Mouse (Mus musculus): ENCODE measurements around the gene Ank2.

The Ank2 gene

DNA sequence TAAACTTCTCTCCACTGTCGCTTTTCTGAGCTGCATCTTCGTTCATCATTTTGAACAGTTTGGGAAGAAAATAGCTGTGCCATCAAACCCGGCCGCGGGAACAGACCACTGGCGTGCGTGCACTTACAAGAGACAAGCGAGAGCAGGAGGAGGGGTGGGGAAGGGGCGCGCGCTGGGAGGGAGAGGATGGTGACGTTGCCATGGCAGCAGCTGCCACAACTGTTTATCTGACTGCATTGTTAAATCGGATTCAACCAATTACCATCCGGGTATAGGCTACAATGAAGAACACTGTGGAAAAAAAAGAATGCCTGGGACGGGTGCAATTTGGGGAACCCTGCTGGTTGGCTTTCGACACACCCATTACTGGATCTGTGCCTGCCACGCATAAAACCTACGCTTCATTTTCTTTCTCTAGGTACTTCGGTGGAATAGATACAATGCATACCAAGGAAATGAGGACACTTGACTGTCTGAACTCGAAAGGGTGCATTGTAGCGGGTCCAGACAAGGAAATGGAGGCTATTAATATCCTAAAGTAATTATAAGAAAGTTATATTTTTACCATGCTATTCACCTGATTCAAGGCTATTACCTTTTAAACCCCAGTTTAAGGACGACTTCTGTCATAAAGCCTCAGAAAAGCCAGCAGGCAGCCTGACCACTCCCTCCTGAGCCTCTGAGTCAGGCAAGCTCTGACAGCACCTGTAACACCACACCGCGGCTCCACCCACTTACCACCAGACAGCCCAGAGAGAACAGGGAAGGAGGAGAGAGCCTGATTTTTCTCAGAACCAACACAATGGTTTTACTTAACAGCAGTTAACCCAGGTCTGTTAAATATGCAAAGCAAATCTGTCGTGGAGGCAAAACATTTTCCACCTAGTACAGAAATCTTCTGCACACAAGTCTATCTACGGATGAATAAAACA is 273.1 kb downstream of the Ank2 start:
- peak; percentile 42 for DNase-seq (ENCODE audit: low spot score)

DNA sequence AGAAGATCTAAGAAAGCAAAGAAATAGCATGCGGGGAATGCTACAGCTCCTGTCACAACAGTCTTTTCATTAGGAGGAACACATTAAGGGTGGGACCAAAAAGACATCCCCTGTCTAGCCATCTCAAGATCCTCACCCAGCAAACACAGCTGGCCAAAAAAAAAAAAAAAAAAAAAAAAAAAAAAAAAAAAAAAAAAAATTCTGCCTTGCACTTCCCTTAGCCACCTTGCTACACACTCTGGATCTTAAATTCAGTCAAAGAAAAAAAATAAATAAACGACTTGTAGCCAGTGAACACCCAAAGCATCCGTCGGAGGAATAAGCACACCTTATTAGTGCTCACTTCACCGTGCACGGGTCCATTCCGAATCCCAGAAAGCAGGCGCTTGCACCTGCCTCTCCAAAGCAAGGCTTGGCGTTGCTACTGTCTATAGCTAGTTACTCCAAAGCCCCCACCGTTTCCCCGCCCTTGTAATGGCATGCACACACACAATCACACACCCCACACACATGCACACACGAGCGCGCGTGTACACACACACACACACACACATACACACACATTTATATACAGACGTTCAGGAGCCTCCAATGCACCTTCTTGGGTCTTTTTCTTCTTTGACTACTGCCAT is 273.9 kb downstream of the Ank2 start:
- DNase-seq (ENCODE audit: low spot score): no peak

DNA sequence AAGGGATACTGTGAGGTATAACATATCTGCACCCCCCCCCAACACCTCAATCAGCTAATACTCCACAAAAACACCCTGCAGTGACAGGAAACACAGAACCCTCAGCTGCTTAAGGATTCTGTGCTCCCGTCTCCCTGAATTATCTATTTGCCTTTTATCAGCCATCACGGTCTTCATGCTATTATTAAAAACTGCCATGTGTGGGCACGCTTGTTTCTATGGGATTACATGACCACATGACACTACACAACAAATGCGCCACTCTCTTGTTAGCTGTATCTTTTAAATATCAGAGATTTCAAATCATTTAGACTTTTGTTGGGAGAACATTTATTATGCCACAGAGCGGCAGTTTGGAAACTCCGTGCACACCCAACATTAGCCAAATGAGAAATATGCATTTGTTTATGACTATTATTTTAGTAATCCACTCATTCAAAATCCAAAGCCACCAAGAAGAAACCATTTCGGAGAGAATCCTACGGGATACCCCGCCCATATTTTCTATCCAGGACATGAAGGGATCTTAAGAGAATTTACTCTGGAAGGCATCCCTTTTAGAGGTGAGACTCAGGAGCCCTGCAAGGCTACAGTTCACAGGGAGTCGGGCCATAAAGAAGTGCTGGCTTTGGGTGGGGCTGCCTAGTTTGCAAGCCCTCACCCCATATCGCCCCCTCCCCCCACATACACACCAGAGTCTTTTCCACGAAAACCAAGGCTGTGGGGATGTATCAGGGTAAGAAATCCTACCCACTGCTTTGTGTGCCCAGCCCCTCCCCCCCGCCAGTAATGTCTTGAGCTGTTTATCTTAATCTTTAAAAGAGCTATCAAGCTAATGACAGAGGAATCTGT is 274.6 kb downstream of the Ank2 start:
- no peak for DNase-seq (ENCODE audit: low spot score)

DNA sequence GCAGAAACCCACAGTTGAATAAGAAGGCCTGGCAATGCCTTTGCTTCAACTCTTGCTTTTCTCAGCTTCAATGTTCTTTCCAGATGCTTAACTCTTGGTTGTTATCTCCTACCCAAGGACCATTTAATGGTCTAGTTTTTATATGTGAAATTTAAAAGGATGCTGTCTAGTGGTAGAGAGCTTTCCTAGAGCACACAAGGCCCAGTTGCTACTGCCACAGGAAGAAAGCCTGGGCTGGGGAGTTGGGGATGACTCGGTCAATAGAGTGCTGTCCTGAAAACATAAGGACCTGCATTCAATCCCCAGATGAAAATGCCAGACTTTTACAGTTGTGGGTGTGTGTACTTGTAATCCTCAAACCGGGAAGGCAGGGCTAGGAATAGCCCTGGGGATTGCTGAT is 277.1 kb downstream of the Ank2 start:
- no peak for DNase-seq (ENCODE audit: low spot score)

DNA sequence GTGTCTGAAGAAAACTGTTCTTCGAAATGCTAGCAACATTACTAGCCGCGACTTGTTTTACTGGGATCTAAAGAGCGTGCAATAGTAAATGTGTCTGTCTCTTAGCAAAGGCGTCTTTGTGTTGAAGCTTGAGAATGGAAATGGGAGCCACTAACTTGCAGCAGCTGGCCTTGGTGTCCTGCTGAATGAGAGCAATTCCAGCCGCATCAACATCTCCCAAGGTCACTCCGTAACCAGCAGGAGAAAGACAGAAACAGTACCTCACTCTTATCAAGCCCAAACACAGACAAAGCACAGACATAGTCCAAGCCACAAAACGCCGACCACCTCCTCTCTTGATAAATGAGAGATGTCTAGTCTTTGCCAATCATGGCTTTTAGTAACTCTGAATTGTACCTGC is 278.3 kb downstream of the Ank2 start:
- no peak for DNase-seq (ENCODE audit: low spot score)

DNA sequence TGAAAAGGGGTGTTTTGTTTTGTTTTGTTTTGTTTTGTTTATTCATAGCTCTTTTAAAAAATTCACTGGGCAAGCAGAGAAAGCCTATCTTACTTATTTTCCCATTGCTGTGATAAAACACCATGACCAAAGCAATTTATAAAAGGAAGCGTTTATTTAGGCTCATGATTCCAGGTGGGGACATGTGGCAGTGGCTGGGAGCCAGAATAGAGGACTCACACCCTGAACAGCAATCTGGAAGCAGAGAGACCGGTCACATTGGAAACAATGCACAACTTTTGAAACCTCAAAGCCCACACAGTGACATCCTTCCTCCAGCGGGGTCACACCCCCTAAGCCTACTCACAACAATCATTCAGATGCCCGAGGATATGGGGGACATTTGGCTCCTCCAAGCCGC is 285.6 kb downstream of the Ank2 start:
- no peak for DNase-seq (ENCODE audit: low spot score)

DNA sequence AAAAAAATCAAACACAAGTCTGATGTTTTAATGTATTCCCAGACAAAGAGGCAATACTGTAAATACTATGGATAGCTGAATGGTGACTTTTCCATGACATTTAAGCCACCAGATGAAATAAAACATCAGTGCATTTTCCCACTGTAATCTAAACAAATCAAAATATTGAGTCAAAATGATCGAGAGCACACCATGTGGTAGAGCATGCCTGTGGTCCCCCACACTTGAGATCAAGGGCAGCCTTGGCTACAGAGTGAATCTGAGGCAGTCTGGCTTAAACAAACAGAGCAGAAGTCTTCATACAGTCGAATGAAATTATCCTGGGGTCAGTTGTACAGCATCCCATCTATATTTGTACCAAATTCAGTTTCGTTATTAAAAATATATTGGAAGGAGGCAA is 288.0 kb downstream of the Ank2 start:
- DNase-seq (ENCODE audit: low spot score): no peak

DNA sequence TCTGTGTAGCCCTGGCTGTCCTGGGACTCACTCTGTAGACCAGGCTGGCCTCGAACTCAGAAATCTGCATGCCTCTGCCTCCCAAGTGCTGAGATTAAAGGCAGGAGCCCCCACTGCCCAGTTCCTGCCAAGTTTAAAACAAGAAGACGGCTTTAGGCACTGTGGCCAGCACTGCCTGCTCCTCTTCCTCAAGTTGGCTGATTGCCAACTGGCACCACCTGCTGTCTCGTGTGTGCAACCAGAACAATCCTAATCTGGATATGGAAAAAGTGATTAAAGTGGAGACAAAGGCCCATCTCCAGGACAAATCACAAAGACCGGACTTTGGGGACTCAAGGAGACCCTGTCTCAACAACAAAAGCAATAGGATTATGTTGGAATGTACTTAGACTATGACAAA is 288.6 kb downstream of the Ank2 start:
- DNase-seq (ENCODE audit: low spot score): no peak

DNA sequence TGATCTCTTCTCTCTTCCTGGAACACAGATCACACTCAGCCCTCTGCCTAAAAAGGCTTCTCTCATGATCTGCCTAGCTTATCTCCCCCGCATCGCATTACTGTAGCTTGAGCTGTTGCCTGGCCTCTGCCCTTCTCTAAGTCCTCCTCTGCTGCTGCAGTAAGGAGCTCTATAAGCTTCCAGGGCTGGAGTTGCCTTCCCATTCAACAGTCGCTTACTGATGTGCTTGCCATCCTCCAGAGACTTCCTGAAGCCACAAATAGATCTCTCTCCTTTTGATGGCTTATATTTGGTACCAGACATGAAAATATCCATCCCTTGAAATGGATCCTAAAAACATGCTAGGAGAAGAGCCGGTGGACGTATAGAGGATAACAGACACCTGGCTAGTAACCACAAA is 290.3 kb downstream of the Ank2 start:
- DNase-seq (ENCODE audit: low spot score): no peak

DNA sequence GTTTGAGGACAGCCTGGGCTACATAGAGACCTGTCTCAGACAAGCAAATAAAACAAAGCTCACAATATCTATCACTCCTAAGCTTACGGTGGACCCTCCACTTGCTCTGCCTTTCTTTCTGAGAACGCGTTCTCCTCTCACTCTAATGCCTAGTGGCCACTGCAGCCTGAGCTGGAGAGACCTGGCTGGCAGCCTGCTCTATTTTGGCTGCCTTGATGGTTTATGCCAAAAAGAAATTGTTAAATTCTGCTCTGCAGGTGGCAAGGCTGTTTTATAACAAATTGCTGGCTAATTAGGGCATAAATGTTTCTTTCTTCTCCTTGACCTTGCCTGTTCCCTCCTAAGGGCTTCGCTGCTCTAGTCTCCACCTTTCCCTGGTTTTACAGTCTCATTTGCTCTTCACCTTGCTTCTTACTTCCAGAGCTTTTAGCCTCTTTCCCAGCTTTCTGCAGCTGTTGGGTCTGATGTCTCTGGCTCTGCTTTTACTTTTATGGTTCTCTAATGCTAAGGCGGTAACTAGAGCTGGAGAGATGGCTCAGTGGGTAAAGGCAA is 293.2 kb downstream of the Ank2 start:
- DNase-seq (ENCODE audit: low spot score): no peak

DNA sequence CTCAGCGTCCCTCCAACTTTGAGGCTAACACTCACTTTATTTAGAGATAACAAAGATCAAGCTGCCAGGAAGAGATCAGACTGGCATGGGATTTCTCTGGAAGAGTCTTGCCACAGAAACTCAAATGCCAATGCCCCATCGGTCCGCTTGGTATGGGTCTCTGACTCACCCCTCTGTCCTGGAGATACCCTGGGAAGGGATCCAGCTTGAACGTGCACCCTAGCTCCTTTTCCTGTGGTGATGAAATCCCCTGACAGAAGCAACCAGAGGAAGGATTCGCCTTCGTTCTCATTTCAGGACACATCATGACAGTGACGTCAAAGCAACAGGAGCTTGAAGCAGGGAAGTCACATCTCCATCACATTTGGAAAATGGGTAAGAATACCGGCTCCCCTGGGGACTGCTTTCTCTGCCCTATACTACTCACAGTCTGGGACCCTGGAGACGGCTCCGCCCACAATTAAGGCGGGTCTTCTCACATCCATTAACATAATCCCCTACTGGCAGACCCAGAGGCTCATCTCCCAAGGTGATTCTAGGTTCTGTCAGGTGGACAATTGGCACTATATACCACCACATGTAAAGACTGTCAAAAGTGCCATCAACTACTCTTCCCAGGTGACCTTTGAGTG is 296.6 kb downstream of the Ank2 start:
- no peak for DNase-seq (ENCODE audit: low spot score)

DNA sequence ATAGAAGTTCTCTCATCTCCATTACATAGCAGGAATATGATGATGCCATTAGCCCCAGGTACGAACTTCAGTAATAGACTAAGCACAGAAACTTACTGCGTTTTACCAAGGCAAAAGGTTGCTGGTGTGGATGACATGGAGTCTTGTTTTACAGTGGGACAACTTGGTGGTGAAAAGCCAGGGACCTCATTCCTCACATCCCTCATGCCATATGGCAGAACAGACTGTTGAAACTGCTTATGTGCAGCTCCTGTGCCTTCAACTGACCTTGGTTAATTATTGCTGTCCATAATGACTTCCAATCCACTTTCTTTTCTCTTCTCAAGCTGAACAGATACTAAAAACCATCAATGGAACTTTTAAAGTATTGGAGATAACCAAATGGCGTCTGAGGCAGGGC is 298.4 kb downstream of the Ank2 start:
- no peak for DNase-seq (ENCODE audit: low spot score)

DNA sequence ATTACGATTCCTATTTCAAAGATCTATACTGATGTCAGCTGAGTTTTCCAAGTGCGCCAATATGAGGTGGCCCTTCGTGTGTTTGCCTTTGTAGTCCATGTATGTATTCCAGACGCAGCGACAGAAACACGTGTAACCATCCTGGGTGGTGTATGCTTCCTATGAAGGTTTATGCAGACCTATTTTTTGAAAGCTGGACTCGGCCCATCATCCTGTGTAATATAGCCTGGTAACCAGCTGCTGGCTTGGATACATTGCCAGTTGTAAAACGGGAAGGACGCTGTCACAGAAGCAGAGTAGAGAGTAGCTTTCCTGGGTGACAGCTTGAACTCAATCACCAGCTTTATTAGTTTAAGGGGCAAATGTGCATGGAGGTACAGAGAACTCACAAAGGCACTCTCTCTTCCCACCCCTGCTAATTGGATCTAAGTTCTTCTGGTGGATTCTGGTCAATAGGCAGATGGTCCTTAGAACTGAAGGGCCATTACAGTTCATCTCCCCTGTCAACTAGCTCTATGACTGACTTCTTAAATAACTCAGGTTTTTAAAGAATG is 300.0 kb downstream of the Ank2 start:
- DNase-seq (ENCODE audit: low spot score): no peak

DNA sequence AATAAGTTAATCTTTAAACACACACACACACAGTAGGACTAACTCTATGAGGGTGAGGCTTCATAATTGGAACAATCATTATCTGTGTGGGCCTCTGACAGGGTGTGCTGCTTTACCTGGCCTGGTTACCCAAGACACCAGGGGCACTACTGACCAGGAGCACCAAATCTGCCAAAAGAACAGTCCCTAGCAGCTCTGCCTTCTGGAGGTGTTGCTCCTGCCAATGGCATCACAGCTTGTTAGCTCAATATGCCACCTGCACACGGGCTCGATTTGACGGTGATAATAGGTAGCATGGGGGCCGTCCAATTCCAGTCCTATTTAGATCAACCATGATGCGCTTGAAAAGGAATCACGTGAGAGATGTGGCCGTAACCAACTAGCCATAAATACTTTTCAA is 300.5 kb downstream of the Ank2 start:
- DNase-seq (ENCODE audit: low spot score): no peak

DNA sequence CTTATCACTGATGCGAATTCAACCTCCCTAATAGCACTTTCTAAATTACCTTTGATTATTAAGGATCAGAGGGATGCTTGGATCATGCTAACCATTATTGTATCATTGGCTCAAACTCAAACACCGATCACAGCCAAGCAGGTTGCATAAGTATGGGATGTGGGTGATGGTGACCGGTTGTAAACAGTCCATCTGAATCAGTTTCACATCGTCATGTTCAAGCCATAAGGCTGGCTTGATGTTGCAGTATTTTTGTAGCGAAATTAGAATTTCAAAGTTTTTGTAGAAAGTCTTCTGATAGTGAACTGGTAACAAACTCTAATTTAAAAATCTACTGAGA is 310.4 kb downstream of the Ank2 start:
- DNase-seq (ENCODE audit: low spot score): no peak

DNA sequence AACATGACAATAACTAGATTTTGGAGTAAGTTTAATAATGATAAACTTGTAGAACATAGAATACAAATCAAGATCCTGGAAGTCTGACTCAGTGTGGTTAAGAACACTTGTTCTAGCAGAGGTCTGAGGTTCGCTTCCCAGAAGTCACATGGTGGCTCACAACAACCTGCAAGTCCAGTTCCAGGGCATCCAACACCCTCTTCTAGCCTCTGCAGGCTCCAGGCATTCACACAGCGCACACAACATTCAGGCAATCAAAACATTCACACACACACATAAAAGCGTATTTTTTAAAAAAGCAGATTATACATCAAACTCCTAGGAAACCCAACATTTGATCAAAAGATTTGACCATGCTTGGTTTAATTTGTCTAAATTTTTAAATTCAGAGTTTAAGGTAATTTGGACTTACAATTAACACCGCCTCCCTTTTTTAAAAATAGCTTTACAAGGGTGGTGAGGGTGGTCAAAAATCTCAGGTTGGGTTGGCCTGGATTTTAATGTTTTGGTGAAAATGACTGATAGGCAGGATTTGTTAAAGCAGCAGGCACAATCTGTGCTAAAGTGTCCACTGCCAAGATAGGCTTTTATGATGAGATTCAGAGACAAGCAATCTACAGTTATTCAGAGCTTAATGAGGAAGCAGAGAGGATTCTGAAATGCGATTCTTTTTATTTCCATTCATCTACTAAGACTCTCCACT is 310.9 kb downstream of the Ank2 start:
- no peak for DNase-seq (ENCODE audit: low spot score)

DNA sequence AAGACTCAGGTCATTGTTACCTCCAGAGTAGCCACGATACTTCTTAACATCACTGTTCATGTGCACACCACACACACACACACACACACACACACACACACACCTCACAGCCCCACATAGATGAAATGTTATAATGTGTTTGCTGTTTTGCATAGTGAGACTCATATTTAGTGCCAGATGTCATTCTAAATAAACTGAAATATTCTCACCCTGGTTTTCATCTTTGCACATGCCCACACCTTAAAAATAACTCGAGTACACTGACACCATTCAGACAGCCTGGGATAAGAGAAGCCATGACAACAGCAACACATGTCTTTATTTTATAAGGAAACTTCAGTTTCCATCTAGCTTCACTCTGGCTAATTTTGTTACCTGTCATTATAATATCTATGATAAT is 312.1 kb downstream of the Ank2 start:
- DNase-seq (ENCODE audit: low spot score): no peak

DNA sequence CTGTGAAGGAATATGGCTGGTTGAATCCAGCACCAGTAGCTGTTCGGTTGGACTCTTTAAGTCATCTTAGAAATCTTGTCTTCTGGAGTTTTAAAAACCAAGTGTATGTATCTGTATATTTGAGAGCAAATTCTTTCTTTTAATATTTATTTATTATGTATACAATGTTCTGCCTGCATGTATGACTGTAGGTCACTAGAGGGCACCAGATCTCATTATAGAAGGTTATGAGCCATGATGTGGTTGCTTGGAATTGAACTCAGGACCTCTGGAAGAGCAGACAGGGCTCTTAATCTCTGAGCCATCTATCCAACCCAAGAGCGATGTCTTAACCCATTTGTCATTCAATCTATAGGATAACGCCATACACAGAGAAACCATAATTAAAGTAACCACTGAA is 312.9 kb downstream of the Ank2 start:
- no peak for DNase-seq (ENCODE audit: low spot score)

DNA sequence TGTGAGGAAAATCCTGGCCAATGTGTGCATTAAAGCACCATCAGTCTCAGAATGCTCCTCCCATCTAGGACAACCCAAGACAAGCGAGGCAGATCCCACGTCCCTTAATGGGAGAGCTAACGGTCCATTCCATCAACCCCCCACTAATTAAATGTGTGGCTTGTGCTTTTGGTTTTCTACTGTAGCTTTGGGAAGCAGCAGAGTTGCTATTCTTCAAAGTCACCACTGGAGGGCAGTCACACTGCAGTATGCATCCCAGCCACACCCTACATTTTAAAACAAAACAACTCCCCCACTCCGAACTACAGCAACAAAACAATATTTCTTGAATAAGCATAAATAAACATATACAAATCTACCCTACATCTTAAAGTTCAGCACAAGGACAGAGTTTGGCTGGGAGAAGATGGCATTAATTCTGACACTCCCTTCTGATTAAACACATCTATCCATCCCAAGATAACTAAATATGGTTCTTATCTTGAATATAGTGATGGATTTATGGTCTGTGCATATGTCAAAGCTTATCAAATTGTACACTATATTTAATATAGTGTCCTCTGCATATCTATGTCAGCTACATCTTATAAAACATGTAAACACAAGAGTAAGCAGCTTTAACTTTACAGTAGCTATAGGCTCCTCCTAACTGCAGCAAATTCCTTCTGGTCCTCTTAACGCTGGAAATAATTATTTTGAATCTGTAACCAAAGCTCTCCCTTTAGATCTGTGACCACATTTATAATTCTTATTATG is 315.0 kb downstream of the Ank2 start:
- DNase-seq (ENCODE audit: low spot score): no peak

DNA sequence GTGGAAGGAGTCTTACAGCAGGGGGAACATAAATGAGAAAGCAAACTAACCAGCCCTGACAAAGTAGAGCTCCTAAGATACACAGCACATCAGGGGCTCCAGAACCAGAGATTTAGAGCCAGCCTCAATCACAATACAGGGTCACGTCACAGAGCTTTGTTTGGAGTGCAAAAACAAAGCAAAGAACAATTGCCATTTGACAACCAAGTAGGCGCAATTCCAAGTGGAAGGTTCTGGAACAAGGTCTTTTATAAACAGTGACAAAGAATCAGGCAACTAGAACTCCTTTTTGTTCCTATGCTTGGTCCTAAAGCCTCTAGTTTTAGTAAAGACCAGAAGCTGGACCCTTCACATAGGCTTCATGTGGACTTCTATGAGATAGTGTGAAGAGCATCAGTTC is 326.5 kb downstream of the Ank2 start:
- peak; percentile 57 for DNase-seq (ENCODE audit: low spot score)

All from left cerebral cortex, adult 11 months (tissue).